Mouse (Mus musculus) brain, embryonic 18.5 days (tissue): ENCODE data around the gene Olfr1307.

Experiments
- DNase-seq: peaks from one replicate; pipeline ENCODE4 v3.0.0-alpha.2; 2012; ENCODE audit warnings: low read depth, low spot score

Olfr1307 gene

DNA sequence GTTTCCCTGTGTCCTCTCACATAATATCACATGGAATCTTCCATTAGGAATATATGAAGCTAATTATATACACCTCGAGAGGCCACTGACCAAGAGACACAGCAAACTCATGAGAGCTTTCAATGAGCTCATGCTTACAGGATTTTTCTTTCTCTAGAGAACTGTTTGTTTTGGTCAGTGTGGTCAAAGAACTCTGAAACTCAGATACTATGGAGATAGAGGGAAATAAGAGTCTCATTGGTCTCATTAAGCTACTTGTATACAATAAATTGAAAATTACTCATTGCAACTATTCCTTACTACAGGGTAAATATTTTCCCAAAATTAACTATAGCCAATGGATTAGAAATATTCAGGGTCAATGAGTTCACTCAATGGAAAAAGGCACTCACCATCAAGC lies at the start of gene Olfr1307:
TSS of gene Olfr1307 (minus strand) at position 101 of the 400 bp plus-strand sequence.
- DNase-seq: no peak

DNA sequence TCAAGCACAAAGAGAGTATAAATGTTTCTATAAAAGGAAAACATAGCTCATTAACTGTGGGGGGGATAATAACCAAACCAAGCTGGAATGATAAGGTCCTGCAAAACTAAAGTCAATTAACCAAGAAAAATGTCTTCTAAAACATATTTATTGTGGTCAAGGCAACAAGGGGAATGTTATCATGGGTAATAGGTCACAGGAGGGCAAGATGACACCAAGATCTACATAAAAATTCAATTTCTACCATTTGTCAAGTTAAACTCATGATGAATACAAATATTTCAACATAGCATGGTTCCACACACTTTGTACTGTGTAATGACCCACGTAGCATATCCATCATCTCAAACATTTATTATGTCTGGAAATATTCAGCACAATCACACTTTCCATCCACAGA lies 40.9 kb upstream of the Olfr1307 start, which contains the start of gene Olfr1309:
TSS of gene Olfr1309 (minus strand) at position 101 of the 400 bp plus-strand sequence.
- DNase-seq: no peak

DNA sequence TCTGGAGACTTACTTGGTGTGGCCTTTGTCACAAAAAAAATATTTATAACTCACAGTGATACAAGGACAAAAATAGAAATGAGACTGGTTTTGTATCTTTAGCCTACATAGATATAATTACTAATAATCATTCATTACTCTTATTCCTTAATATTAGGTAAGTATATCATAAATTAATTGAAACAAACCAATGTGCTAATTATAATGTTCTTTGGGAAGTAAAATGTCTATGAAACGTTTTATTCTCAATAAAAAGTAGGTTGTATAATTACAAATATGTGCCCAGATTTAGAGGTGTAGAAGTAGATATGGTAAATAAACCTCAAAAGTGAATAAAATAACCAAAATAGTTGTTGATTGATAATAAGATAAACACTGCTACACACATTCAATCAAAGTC lies 15.6 kb upstream of the Olfr1307 start, which contains the start of gene Olfr1308:
TSS of gene Olfr1308 (minus strand) at position 101 of the 400 bp plus-strand sequence.
- DNase-seq: no peak

DNA sequence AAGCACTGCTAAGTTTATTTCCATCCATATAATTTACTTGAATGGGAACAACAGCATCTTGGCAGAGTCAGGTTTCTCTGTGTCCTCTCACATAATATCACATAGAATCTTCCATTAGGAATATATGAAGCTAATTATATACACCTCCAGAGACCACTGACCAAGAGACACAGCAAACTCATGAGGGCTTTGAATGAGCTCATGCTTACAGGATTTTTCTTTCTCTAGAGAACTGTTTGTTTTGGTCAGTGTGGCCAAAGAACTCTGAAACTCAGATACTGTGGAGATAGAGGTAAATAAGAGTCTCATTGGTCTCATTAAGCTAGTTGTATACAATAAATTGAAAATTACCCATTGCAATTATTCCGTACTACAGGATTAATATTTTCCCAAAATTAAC lies 33.1 kb downstream of the Olfr1307 start, which contains the start of gene Olfr1306:
TSS of gene Olfr1306 (minus strand) at position 101 of the 400 bp plus-strand sequence.
- no peak for DNase-seq
